Mouse (Mus musculus) brain, adult 10 weeks (tissue): ENCODE measurements around the gene Nufip2. TPM values are rescaled to one million over a fixed set of nuclear protein-coding genes. Genes with fewer than 3 reads are reported as not detected.

Experiments used
- polyA plus RNA-seq: library from polyadenylated mRNA; stranded (reverse); fragments of 350-450 nt; fragmentation: Illumina TruSeq; extraction: RNeasy Lipid Tissue Mini Kit (QIAGEN cat#74804); gene quantifications from one replicate; pipeline ENCODE4 v1.2.3, GENCODE M21; 2015; ENCODE audit warnings: low read depth, low replicate concordance

Gene Nufip2
- polyA plus RNA-seq = 22.1 TPM

GRCm38 (mm10) chr11:77685383-77686265 lies at the start of gene Nufip2:
Gene Nufip2 (plus strand): TSS chr11:77686155.

GRCm38 (mm10) chr11:77725183-77725582 lies 39.2 kb downstream of the Nufip2 start, which contains the start of gene Cryba1:
Gene Cryba1 (minus strand): TSS chr11:77725283.

GRCm38 (mm10) chr11:77762783-77763672 lies 77.1 kb downstream of the Nufip2 start, which contains the start of gene Myo18a:
Gene Myo18a (plus strand): TSS chr11:77763246.

GRCm38 (mm10) chr11:77787707-77788106 lies 101.8 kb downstream of the Nufip2 start, which contains the start of gene Gm10277:
Gene Gm10277 (minus strand): TSS chr11:77787747.

Other genes starting within 250 kb of the Nufip2 start
- 43.4 TPM for gene Coro6, start 223.7 kb upstream of the Nufip2 start, polyA plus RNA-seq
- gene Ankrd13b, start 196.5 kb upstream of the Nufip2 start, polyA plus RNA-seq = 60.5 TPM
- gene Git1, start 192.6 kb upstream of the Nufip2 start, polyA plus RNA-seq = 228 TPM
- 1.1 TPM for gene Abhd15, start 171.0 kb upstream of the Nufip2 start, polyA plus RNA-seq
- gene Trp53i13, start 170.2 kb upstream of the Nufip2 start, polyA plus RNA-seq = 5.8 TPM
- gene Gm10392, start 167.0 kb upstream of the Nufip2 start, polyA plus RNA-seq = not detected
- 33.4 TPM for gene Taok1, start 78.3 kb upstream of the Nufip2 start, polyA plus RNA-seq
- not detected for gene Cryba1, start 39.1 kb downstream of the Nufip2 start, polyA plus RNA-seq
- gene Myo18a, start 77.1 kb downstream of the Nufip2 start, polyA plus RNA-seq = 72.5 TPM
- not detected for gene Gm10277, start 101.6 kb downstream of the Nufip2 start, polyA plus RNA-seq
- gene Pipox, start 207.9 kb downstream of the Nufip2 start, polyA plus RNA-seq = 1.9 TPM
- 105 TPM for gene Sez6, start 244.6 kb downstream of the Nufip2 start, polyA plus RNA-seq